Mouse (Mus musculus): Measurements from ENCODE around the gene Clmp.

- TF ChIP-seq POLR2A (IDR thresholded peaks at IDR 0.05; ENCODE audit: low read depth, low read length) (no peak), CTCF (IDR thresholded peaks at IDR 0.05; ENCODE audit: extremely low read depth, insufficient read depth, insufficient read length, insufficient replicate concordance) (no peak)
Observed at GRCm38 (mm10) chr9:40765581-40765940, 79.8 kb downstream of the Clmp start.
